In the genomic region with DNA sequence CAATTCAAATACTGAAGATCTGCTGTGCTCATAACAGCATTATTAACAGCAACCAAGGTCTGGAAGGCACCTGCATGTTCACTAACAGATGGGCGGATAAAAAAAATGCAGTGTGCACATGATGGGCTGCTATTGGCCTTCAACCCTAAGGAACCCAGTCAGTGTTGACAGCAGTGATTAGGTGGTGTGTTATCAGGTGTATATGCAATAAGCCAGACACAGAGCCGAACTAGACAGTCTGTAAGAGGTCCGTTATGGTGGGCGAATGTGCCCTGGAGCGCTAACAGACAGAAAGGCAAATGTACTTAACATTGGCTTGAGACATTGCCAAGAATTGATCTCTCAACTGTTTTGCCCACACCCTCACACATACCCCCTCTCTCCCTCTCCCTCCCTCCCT, we compare ENCODE assay signal across 22 mouse cellular contexts.
"Had no signal": no experiment of that assay in that cellular context is flagged by ENCODE, and none has a peak within 500 bp of the region (broad histone marks: within the 10 kb centered on the region; RNA-seq: fewer than 3 reads in every experiment).

No protein-coding gene starts in this region.

- H3K4me1 ChIP-seq: limb, embryonic 12.5 days; limb, embryonic 15.5 days; midbrain, embryonic 12.5 days; neural tube, embryonic 12.5 days had no signal

- H3K9ac ChIP-seq: limb, embryonic 12.5 days; limb, embryonic 15.5 days; liver, embryonic 14.5 days; liver, postnatal 0 days; lung, embryonic 14.5 days; midbrain, embryonic 12.5 days; midbrain, embryonic 15.5 days; neural tube, embryonic 12.5 days; neural tube, embryonic 15.5 days had no signal

- H3K27ac ChIP-seq: limb, embryonic 12.5 days; limb, embryonic 15.5 days; liver, embryonic 14.5 days; macrophage; midbrain, embryonic 12.5 days; neural tube, embryonic 12.5 days; neural tube, embryonic 15.5 days; stomach, postnatal 0 days had no signal

- H3K4me3 ChIP-seq: limb, embryonic 12.5 days; limb, embryonic 15.5 days; midbrain, embryonic 12.5 days; midbrain, embryonic 15.5 days; neural tube, embryonic 12.5 days; neural tube, embryonic 15.5 days had no signal

- DNase-seq: kidney, postnatal 14 days; kidney, postnatal 4 days; left cerebral cortex, postnatal 4 days; liver, postnatal 0 days; lung, embryonic 14.5 days; right cerebral cortex, adult 18-20 months; right cerebral cortex, postnatal 14 days; right cerebral cortex, postnatal 4 days; thymus, adult 2 months; thymus, postnatal 14 days; thymus, postnatal 4 days had no signal

- H3K36me3 ChIP-seq: limb, embryonic 12.5 days; limb, embryonic 15.5 days; midbrain, embryonic 12.5 days; midbrain, embryonic 15.5 days; neural tube, embryonic 12.5 days; neural tube, embryonic 15.5 days had no signal

- H3K4me2 ChIP-seq: limb, embryonic 12.5 days; limb, embryonic 15.5 days; liver, embryonic 11.5 days; lung, embryonic 14.5 days; midbrain, embryonic 12.5 days; midbrain, embryonic 15.5 days; neural tube, embryonic 12.5 days; neural tube, embryonic 15.5 days had no signal

- H3K27me3 ChIP-seq: limb, embryonic 12.5 days; limb, embryonic 15.5 days; midbrain, embryonic 12.5 days; midbrain, embryonic 15.5 days; neural tube, embryonic 12.5 days; neural tube, embryonic 15.5 days had no signal

- ATAC-seq: liver, postnatal 0 days; lung, postnatal 0 days; midbrain, embryonic 15.5 days had no signal

- H3K9me3 ChIP-seq: limb, embryonic 15.5 days had no signal
